Mouse (Mus musculus) hindbrain, postnatal 0 days (tissue): ENCODE measurements around the gene Vgf. TPM values are rescaled to one million over a fixed set of nuclear protein-coding genes. Genes with fewer than 3 reads are reported as not detected.

Experiments used
- ATAC-seq: fragments of 200-750 bp; cut with Nextera tagmentation; 2 replicates; pipeline ENCODE4 v1.8.0; 2017; ENCODE audit warnings: mild to moderate bottlenecking, moderate TSS enrichment, moderate library complexity
- DNase-seq: peaks from one replicate; pipeline ENCODE4 v3.0.0-alpha.2; 2015; ENCODE audit warnings: low spot score
- H3K27ac ChIP-seq: fragments of 300-500 bp; sonication (generic); 2 replicates; pipeline ENCODE4 v1.5.1; 2014; ENCODE audit warnings: mild to moderate bottlenecking
- H3K27me3 ChIP-seq: fragments of 300-500 bp; sonication (generic); 2 replicates; pipeline ENCODE4 v1.6.1; 2014; ENCODE audit warnings: low read length, mixed read lengths; ENCODE audit not compliant: insufficient read depth
- H3K36me3 ChIP-seq: fragments of 300-500 bp; sonication (generic); 2 replicates; pipeline ENCODE4 v1.6.1; 2014; ENCODE audit warnings: low read length, mixed read lengths; ENCODE audit not compliant: insufficient read depth
- H3K4me1 ChIP-seq: fragments of 300-500 bp; sonication (generic); 2 replicates; pipeline ENCODE4 v1.6.1; 2014; ENCODE audit warnings: antibody characterized with exemption, low read length, mixed read lengths; ENCODE audit not compliant: insufficient read depth
- H3K4me2 ChIP-seq: fragments of 300-500 bp; sonication (generic); 2 replicates; pipeline ENCODE4 v1.6.1; 2014; ENCODE audit warnings: low read depth, mild to moderate bottlenecking, low read length, moderate library complexity, mixed read lengths
- H3K4me3 ChIP-seq: fragments of 300-500 bp; sonication (generic); 2 replicates; pipeline ENCODE4 v1.5.1; 2014; ENCODE audit warnings: low read length
- H3K9ac ChIP-seq: fragments of 300-500 bp; sonication (generic); replicated peaks from 2 replicates; pipeline ENCODE4 v1.6.1; 2014; ENCODE audit warnings: mild to moderate bottlenecking, low read length, moderate library complexity, mixed read lengths
- H3K9me3 ChIP-seq: fragments of 300-500 bp; sonication (generic); 2 replicates; pipeline ENCODE4 v1.6.1; 2016; ENCODE audit warnings: low read length, mixed read lengths
- CTCF ChIP-seq: IDR thresholded peaks from 2 replicates; pipeline ENCODE4 v1.5.1; 2016; ENCODE audit warnings: antibody characterized with exemption, control low read depth, low read depth
- WGBS: fragments of 180-500 bp; shearing (Covaris S2); extraction: QIAGEN DNeasy Blood & Tissue Kit; methylation state at CpG from one replicate; pipeline ENCODE4 v1.1.7; 2014; 5-methylcytosine and 5-hydroxymethylcytosine counted together
- microRNA counts: library from miRNA; unstranded; fragments of <30 nt; microRNA quantifications from one replicate; lab custom pipeline; 2015
- microRNA-seq, 2 experiments: library from miRNA; unstranded; fragments of <30 nt; microRNA quantifications; one replicate each; pipeline ENCODE4; 2016
- polyA plus RNA-seq: library from polyadenylated mRNA; unstranded; fragments of >200 nt; fragmentation: Nextera tagmentation; extraction: Ambion mirVana; gene quantifications from 2 replicates; pipeline ENCODE4 v1.2.1, GENCODE M21; 2015
- total RNA-seq: library from RNA; depleted of rRNA; stranded (reverse); fragments of >200 nt; gene quantifications from 2 replicates; pipeline ENCODE4 v1.2.3, GENCODE M21; 2014; rRNA removed

Gene Vgf
- total and polyA plus RNA-seq, 2 experiments from 2014 or later, result 45.9 to 136 TPM

GRCm38 (mm10) chr5:137076191-137076930 lies 50.2 kb downstream of the Vgf start:
- Histone ChIP-seq H3K9me3 (no peaks in the 10 kb centered on the region), H3K27me3 (no peaks in the 10 kb centered on the region), H3K9ac (no peak overlapping the region), H3K4me2 (no peak overlapping the region), H3K4me1 (peaks cover 7% of the 10 kb centered on the region), H3K27ac (no peak overlapping the region), H3K4me3 (no peak overlapping the region), H3K36me3 (no peaks in the 10 kb centered on the region)
- no peak for TF ChIP-seq CTCF
- DNase-seq (no peak), ATAC-seq (no peak)
- WGBS, result 37% methylated on average over 12 of the region's 12 CpGs

GRCm38 (mm10) chr5:137077187-137077586 lies 51.0 kb downstream of the Vgf start:
- ATAC-seq (no peak), DNase-seq (no peak)
- Histone ChIP-seq H3K9me3 (no peaks in the 10 kb centered on the region), H3K4me3 (no peak overlapping the region), H3K4me1 (peaks cover 7% of the 10 kb centered on the region), H3K9ac (no peak overlapping the region), H3K4me2 (no peak overlapping the region), H3K36me3 (no peaks in the 10 kb centered on the region), H3K27ac (no peak overlapping the region), H3K27me3 (no peaks in the 10 kb centered on the region)
- 91% methylated on average over 7 of the region's 7 CpGs for WGBS
- no peak for TF ChIP-seq CTCF

GRCm38 (mm10) chr5:137078041-137078440 lies 51.8 kb downstream of the Vgf start:
- H3K4me3 ChIP-seq, result no peak overlapping the region
- DNase-seq (no peak), ATAC-seq (no peak)
- no peak overlapping the region for H3K9ac ChIP-seq
- H3K4me1 ChIP-seq, result peaks cover 4% of the 10 kb centered on the region; the same call in 1 of the 2 replicates
- 84% methylated on average over 14 of the region's 14 CpGs for WGBS
- no peaks in the 10 kb centered on the region for H3K27me3 ChIP-seq
- H3K27ac ChIP-seq, result no peak overlapping the region
- H3K4me2 ChIP-seq, result no peak overlapping the region
- no peaks in the 10 kb centered on the region for H3K9me3 ChIP-seq
- H3K36me3 ChIP-seq, result no peaks in the 10 kb centered on the region
- no peak for TF ChIP-seq CTCF

GRCm38 (mm10) chr5:137078616-137079015 lies 52.4 kb downstream of the Vgf start:
- Histone ChIP-seq H3K4me3 (no peak overlapping the region), H3K4me1 (peaks cover 4% of the 10 kb centered on the region; the same call in 1 of the 2 replicates), H3K4me2 (no peak overlapping the region), H3K27ac (no peak overlapping the region), H3K36me3 (no peaks in the 10 kb centered on the region), H3K27me3 (no peaks in the 10 kb centered on the region), H3K9ac (no peak overlapping the region), H3K9me3 (no peaks in the 10 kb centered on the region)
- ATAC-seq, result no peak
- DNase-seq, result no peak
- no peak for TF ChIP-seq CTCF
- WGBS, result 70% methylated on average over 6 of the region's 6 CpGs

DNA sequence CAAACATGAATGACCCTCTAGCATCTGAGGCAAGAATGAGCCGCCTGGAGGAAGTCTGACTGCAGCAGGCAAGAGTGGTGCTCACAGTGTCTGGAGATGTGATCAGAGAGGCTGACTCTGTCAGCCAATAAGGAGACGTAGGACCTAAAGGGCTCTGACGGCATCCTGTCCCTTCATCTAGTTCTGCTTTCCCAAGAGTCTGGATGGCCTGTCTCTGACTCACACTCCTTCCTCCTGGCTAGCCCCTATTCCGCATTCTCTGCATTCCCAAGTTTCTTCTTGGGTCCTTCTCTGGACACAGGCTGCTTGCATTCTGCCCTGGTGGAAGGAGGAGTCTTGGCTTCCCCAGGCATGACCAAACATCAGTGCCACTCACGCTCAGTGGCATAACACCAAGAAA lies 53.7 kb downstream of the Vgf start:
- no peak overlapping the region for H3K4me2 ChIP-seq

More for the DNA sequence above, 53.7 kb downstream of the Vgf start:
- 71% methylated on average over 5 of the region's 5 CpGs for WGBS
- Histone ChIP-seq H3K27me3 (no peaks in the 10 kb centered on the region), H3K9me3 (no peaks in the 10 kb centered on the region), H3K36me3 (no peaks in the 10 kb centered on the region), H3K4me1 (no peaks in the 10 kb centered on the region), H3K9ac (no peak overlapping the region), H3K27ac (no peak overlapping the region), H3K4me3 (no peak overlapping the region)
- ATAC-seq (no peak), DNase-seq (no peak)
- TF ChIP-seq CTCF, result no peak

MicroRNA genes within 50 kb of the gene (microRNA counts, 519-probe panel; counts per million panel counts)
- microRNA mmu-miR-702 (lab: Ali Mortazavi, UCI), result not detected

Small RNAs within 50 kb of the gene (microRNA-seq; reads per million reads assigned to microRNA genes)
- 26.5 to 70.5 reads per million in 2 experiments for gene Mir702

Other genes with a start within 250 kb of the Vgf start
- 56.6 and 66.6 TPM in 2 replicates for gene Col26a1, start 143.2 kb upstream of the Vgf start, total RNA-seq
- gene Col26a1, start 143.2 kb upstream of the Vgf start, polyA plus RNA-seq, result 34.7 and 35.6 TPM in 2 replicates
- 18.4 and 20.1 TPM in 2 replicates for gene Ift22, start 118.2 kb upstream of the Vgf start, total RNA-seq
- gene Ift22, start 118.2 kb upstream of the Vgf start, polyA plus RNA-seq, result 119 and 123 TPM in 2 replicates
- 174 and 195 TPM in 2 replicates for gene Fis1, start 73.1 kb upstream of the Vgf start, total RNA-seq
- gene Fis1, start 73.1 kb upstream of the Vgf start, polyA plus RNA-seq, result 403 and 416 TPM in 2 replicates
- gene Cldn15, start 59.8 kb upstream of the Vgf start, total RNA-seq, result 0.40 TPM in 1 of 2 replicates, not detected in the other
- gene Cldn15, start 59.8 kb upstream of the Vgf start, polyA plus RNA-seq, result 0.24 TPM in 1 of 2 replicates, not detected in the other
- 58.8 and 63.5 TPM in 2 replicates for gene Plod3, start 39.4 kb upstream of the Vgf start, total RNA-seq
- gene Plod3, start 39.4 kb upstream of the Vgf start, polyA plus RNA-seq, result 25.2 and 28.7 TPM in 2 replicates
- 68.1 and 84.1 TPM in 2 replicates for gene Znhit1, start 38.4 kb upstream of the Vgf start, total RNA-seq
- 140 and 143 TPM in 2 replicates for gene Znhit1, start 38.4 kb upstream of the Vgf start, polyA plus RNA-seq
- 122 and 123 TPM in 2 replicates for gene Ap1s1, start 19.7 kb downstream of the Vgf start, total RNA-seq
- gene Ap1s1, start 19.7 kb downstream of the Vgf start, polyA plus RNA-seq, result 226 and 230 TPM in 2 replicates
- gene Serpine1, start 45.9 kb downstream of the Vgf start, total RNA-seq, result 3.0 and 3.5 TPM in 2 replicates
- 0.10 and 0.25 TPM in 2 replicates for gene Serpine1, start 45.9 kb downstream of the Vgf start, polyA plus RNA-seq
- 3.7 and 7.2 TPM in 2 replicates for gene Trim56, start 89.8 kb downstream of the Vgf start, total RNA-seq
- 2.6 and 3.1 TPM in 2 replicates for gene Trim56, start 89.8 kb downstream of the Vgf start, polyA plus RNA-seq
- gene Muc3, start 122.9 kb downstream of the Vgf start, total RNA-seq, result not detected in 2 replicates
- gene Muc3, start 122.9 kb downstream of the Vgf start, polyA plus RNA-seq, result not detected in 2 replicates
- gene Muc3a, start 186.0 kb downstream of the Vgf start, total RNA-seq, result 0.93 TPM in 1 of 2 replicates, not detected in the other
- gene Muc3a, start 186.0 kb downstream of the Vgf start, polyA plus RNA-seq, result 0.49 and 0.61 TPM in 2 replicates